Mouse (Mus musculus): ENCODE measurements around the gene Rusc1. TPM values are rescaled to one million over a fixed set of nuclear protein-coding genes. Genes with fewer than 3 reads are reported as not detected.

Rusc1 gene
- total RNA-seq, 2 experiments from 2014 or later: 205 to 214 TPM

Other genes with a start within 250 kb of the Rusc1 start
- 10 to 100 TPM; 22.8 to 28.7 TPM for gene Msto1, start 179.3 kb downstream of the Rusc1 start, total RNA-seq (2021)
- 10 to 100 TPM; 64.0 to 66.9 TPM for gene Ash1l, start 142.7 kb downstream of the Rusc1 start, total RNA-seq (2021)
- gene Dap3, start 142.1 kb downstream of the Rusc1 start, total RNA-seq (2021): 100 to 1,000 TPM; 109 to 111 TPM
- not detected for gene Gm43738, start 7.8 kb upstream of the Rusc1 start, total RNA-seq (2021)
- gene Fdps, start 8.6 kb upstream of the Rusc1 start, total RNA-seq (2021): 100 to 1,000 TPM in 1 of 2 experiments, 10 to 100 TPM in 1; 97.9 to 102 TPM
- gene Pklr, start 42.8 kb upstream of the Rusc1 start, total RNA-seq (2021): not detected
- gene Hcn3, start 66.9 kb upstream of the Rusc1 start, total RNA-seq (2021): 10 to 100 TPM; 20.4 to 25.1 TPM
- 10 to 100 TPM; 46.7 TPM for gene Clk2, start 71.5 kb upstream of the Rusc1 start, total RNA-seq (2021)
- 10 to 100 TPM; 77.0 to 79.2 TPM for gene Scamp3, start 84.2 kb upstream of the Rusc1 start, total RNA-seq (2021)
- 10 to 100 TPM; 73.5 to 77.2 TPM for gene Fam189b, start 89.8 kb upstream of the Rusc1 start, total RNA-seq (2021)
- gene Gba, start 109.6 kb upstream of the Rusc1 start, total RNA-seq (2021): 10 to 100 TPM; 63.4 to 66.7 TPM
- gene Thbs3, start 121.9 kb upstream of the Rusc1 start, total RNA-seq (2021): 10 to 100 TPM; 23.5 to 27.0 TPM
- 100 to 1,000 TPM in 1 of 2 experiments, 10 to 100 TPM in 1; 96.9 to 107 TPM for gene Mtx1, start 133.8 kb upstream of the Rusc1 start, total RNA-seq (2021)
- 1 to 10 TPM in 1 of 2 experiments, under 1 TPM in 1; 0.42 to 1.0 TPM for gene Muc1, start 135.7 kb upstream of the Rusc1 start, total RNA-seq (2021)
- gene Krtcap2, start 152.7 kb upstream of the Rusc1 start, total RNA-seq (2021): 10 to 100 TPM; 74.5 to 86.3 TPM
- 100 to 1,000 TPM; 102 to 105 TPM for gene Trim46, start 153.0 kb upstream of the Rusc1 start, total RNA-seq (2021)
- 10 to 100 TPM; 50.8 to 53.0 TPM for gene Dpm3, start 166.0 kb upstream of the Rusc1 start, total RNA-seq (2021)
- gene Slc50a1, start 177.3 kb upstream of the Rusc1 start, total RNA-seq (2021): 10 to 100 TPM; 25.7 to 30.5 TPM
- gene Efna1, start 187.8 kb upstream of the Rusc1 start, total RNA-seq (2021): 1 to 10 TPM; 4.0 to 5.9 TPM
- gene Efna3, start 229.7 kb upstream of the Rusc1 start, total RNA-seq (2021): 10 to 100 TPM; 48.5 to 49.6 TPM
- under 1 TPM; 0.29 to 0.61 TPM for gene Efna4, start 244.7 kb upstream of the Rusc1 start, total RNA-seq (2021)